Mouse (Mus musculus) spleen, adult 2 months (tissue): ENCODE measurements around the gene Nupl1.

Experiments
- CTCF ChIP-seq: fragments of 200-500 bp; IDR thresholded peaks from 2 replicates; pipeline ENCODE4 v1.5.1; 2011; ENCODE audit warnings: mild to moderate bottlenecking, inconsistent platforms; ENCODE audit not compliant: insufficient read depth, insufficient read length, insufficient replicate concordance; ENCODE audit errors: extremely low read depth
- POLR2A ChIP-seq: fragments of 200-500 bp; IDR thresholded peaks from 2 replicates; pipeline ENCODE4 v1.6.1; 2011; ENCODE audit warnings: low read depth, low read length, inconsistent platforms

DNA sequence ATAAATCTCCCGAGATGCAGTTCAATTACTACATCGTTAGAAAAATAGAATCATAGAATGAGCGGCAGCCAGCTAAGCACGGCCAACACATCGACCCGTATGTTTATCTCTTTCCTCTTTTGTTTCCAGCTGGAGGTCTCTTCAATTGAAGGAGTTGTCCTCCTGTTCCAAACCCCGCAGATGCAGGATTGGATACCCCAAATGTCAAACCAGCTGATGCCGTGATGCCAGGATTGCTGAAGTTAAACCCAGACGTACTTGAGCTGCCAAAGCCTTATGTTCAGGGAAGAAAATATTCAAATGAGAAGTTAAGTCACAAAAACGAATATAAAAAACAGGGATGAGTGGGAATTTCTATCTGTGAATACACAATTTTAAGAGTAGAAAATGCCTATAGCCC lies 31.3 kb downstream of the Nupl1 start:
- TF ChIP-seq CTCF (no peak), POLR2A (no peak)
